Mouse (Mus musculus) stomach, postnatal 0 days (tissue): ENCODE data around the gene Ulk2.

ENCODE experiments used
- CTCF ChIP-seq: IDR thresholded peaks from 2 replicates; pipeline ENCODE4 v1.5.1; 2016; ENCODE audit warnings: antibody characterized with exemption, low read depth, mild to moderate bottlenecking, moderate library complexity
- EP300 ChIP-seq: optimal IDR thresholded peaks from 2 replicates; pipeline ENCODE3; 2016; ENCODE audit warnings: antibody characterized with exemption

DNA sequence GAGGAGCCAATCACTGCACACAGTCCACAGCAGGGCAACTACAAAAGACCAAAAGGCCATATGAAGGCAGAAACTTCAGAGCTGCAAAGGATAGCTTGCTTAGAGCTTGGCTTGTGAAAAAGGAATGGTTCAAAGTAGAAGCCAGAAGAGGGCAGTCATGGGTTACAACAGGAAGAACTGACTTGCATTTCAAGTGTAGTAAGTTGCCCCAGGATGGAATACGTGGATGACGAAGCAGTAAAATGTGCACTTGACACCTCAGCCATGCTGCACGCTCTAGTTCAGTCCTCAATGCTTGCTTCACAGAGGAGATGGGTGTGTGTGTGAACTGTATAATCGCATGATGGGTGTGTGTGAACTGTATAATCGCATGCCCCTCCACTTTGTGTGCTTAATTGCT is 27.3 kb upstream of the Ulk2 start:
- TF ChIP-seq CTCF, result peak; percentile 61
- TF ChIP-seq EP300, result no peak
